Mouse (Mus musculus) lung, embryonic 14.5 days (tissue): ENCODE measurements at regions not wholly inside any gene's neighbourhood (a gene's known extent, or its start where the extent isn't known, plus 50 kb on each side); places are given as distances from the start of the nearest gene placed in this dataset.

Experiments used
- ATAC-seq: fragments of 200-750 bp; cut with Nextera tagmentation; 2 replicates; pipeline ENCODE4 v1.8.0; 2017; ENCODE audit warnings: mild to moderate bottlenecking, moderate TSS enrichment, moderate library complexity; ENCODE audit not compliant: insufficient read depth
- DNase-seq: peaks from one replicate; pipeline ENCODE4 v3.0.0-alpha.2; 2015
- H3K27ac ChIP-seq: fragments of 300-500 bp; sonication (generic); 2 replicates; pipeline ENCODE4 v1.5.1; 2014; ENCODE audit warnings: low read depth, mild to moderate bottlenecking, moderate library complexity
- H3K27me3 ChIP-seq: fragments of 300-500 bp; sonication (generic); 2 replicates; pipeline ENCODE4 v1.6.1; 2014; ENCODE audit warnings: low read length, control low read depth; ENCODE audit not compliant: insufficient read depth
- H3K36me3 ChIP-seq: fragments of 300-500 bp; sonication (generic); 2 replicates; pipeline ENCODE4 v1.6.1; 2014; ENCODE audit warnings: control low read depth; ENCODE audit not compliant: insufficient read depth
- H3K4me1 ChIP-seq: fragments of 300-500 bp; sonication (generic); 2 replicates; pipeline ENCODE4 v1.6.1; 2014; ENCODE audit warnings: antibody characterized with exemption, control low read depth; ENCODE audit not compliant: insufficient read depth
- H3K4me2 ChIP-seq: fragments of 300-500 bp; sonication (generic); 2 replicates; pipeline ENCODE4 v1.6.1; 2014; ENCODE audit warnings: mild to moderate bottlenecking
- H3K4me3 ChIP-seq: fragments of 300-500 bp; sonication (generic); 2 replicates; pipeline ENCODE4 v1.5.1; 2014; ENCODE audit warnings: low read depth, low read length
- H3K9ac ChIP-seq: fragments of 300-500 bp; sonication (generic); 2 replicates; pipeline ENCODE4 v1.6.1; 2014
- H3K9me3 ChIP-seq: fragments of 300-500 bp; sonication (generic); 2 replicates; pipeline ENCODE4 v1.6.1; 2016; ENCODE audit warnings: low read depth, low read length, control low read depth
- CTCF ChIP-seq: IDR thresholded peaks from 2 replicates; pipeline ENCODE4 v1.5.1; 2016; ENCODE audit warnings: antibody characterized with exemption, low read depth
- WGBS: fragments of 180-500 bp; shearing (Covaris S2); extraction: QIAGEN DNeasy Blood & Tissue Kit; methylation state at CpG from one replicate; pipeline ENCODE4 v1.1.7; 2014; 5-methylcytosine and 5-hydroxymethylcytosine counted together

- Histone ChIP-seq H3K9ac (no peak overlapping the region), H3K4me2 (no peak overlapping the region), H3K27ac (no peak overlapping the region), H3K27me3 (no peaks in the 10 kb centered on the region), H3K4me3 (no peak overlapping the region), H3K9me3 (no peaks in the 10 kb centered on the region), H3K36me3 (no peaks in the 10 kb centered on the region), H3K4me1 (no peaks in the 10 kb centered on the region)
- TF ChIP-seq CTCF, result no peak
- ATAC-seq (no peak), DNase-seq (no peak)
- WGBS, result 62% methylated on average over 8 of the region's 8 CpGs
Measured at GRCm38 (mm10) chr5:133601241-133601739, 498.2 kb upstream of the Castor2 start.

DNA sequence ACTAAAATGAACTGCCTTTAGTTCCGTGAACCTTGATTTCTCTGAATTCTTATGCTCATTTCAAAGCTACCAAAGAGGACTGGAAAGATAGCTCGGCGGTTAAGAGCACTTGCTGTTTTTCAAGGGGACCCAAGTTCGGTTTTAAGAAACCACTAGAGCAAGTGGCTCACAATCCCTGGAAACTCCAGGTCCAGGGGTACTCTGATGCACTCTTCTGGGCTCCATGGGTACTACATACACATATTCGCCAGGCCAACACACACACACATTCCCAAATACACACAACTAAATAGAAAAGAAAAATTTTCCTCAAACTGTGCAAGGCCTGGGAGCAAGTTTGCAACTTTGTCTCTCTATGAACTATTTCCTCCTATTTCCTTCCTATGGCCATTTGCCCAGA is 498.9 kb upstream of the Castor2 start:
- H3K4me3 ChIP-seq, result no peak overlapping the region
- DNase-seq (peak; percentile 34), ATAC-seq (no peak)
- H3K9ac ChIP-seq, result no peak overlapping the region
- H3K4me1 ChIP-seq, result no peaks in the 10 kb centered on the region
- 52% methylated on average over 5 of the region's 5 CpGs for WGBS
- no peaks in the 10 kb centered on the region for H3K27me3 ChIP-seq
- H3K4me2 ChIP-seq, result no peak overlapping the region
- TF ChIP-seq CTCF, result peak; percentile 56
- no peak overlapping the region for H3K27ac ChIP-seq
- H3K36me3 ChIP-seq, result no peaks in the 10 kb centered on the region
- H3K9me3 ChIP-seq, result no peaks in the 10 kb centered on the region

DNA sequence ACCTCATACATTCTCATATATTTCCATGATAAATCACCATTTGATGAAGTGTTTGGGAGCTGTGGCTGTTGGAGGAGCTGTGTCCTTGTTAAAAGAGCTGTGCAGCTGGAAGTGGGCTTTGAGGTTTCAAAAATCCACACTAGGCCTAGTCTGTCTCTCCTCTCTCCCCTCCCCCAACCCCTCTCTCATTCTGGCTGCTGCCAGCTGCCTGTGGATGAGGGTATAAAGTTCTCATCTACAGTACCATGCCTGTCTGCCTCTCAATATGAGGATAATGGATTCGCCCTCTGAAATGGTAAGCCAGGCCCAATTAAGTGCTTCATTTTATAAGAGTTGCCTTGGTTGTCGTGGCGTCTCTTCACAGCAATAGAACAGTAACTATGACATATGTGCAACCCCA is 501.4 kb upstream of the Castor2 start:
- Histone ChIP-seq H3K4me3 (no peak overlapping the region), H3K9ac (no peak overlapping the region), H3K4me2 (no peak overlapping the region), H3K36me3 (no peaks in the 10 kb centered on the region), H3K27me3 (no peaks in the 10 kb centered on the region), H3K9me3 (no peaks in the 10 kb centered on the region), H3K27ac (no peak overlapping the region), H3K4me1 (no peaks in the 10 kb centered on the region)
- TF ChIP-seq CTCF, result no peak
- no peak for ATAC-seq
- DNase-seq, result no peak
- WGBS, result 87% methylated on average over 3 of the region's 3 CpGs

- no peaks in the 10 kb centered on the region for H3K9me3 ChIP-seq
- no peak for ATAC-seq
- H3K4me2 ChIP-seq, result no peak overlapping the region
- no peak overlapping the region for H3K9ac ChIP-seq
- H3K4me3 ChIP-seq, result no peak overlapping the region
- H3K36me3 ChIP-seq, result no peaks in the 10 kb centered on the region
- no peaks in the 10 kb centered on the region for H3K27me3 ChIP-seq
- no peak for TF ChIP-seq CTCF
- H3K27ac ChIP-seq, result no peak overlapping the region
- DNase-seq, result no peak
- H3K4me1 ChIP-seq, result no peaks in the 10 kb centered on the region
Measured at GRCm38 (mm10) chr5:133586492-133586891, 513.0 kb upstream of the Castor2 start.

DNA sequence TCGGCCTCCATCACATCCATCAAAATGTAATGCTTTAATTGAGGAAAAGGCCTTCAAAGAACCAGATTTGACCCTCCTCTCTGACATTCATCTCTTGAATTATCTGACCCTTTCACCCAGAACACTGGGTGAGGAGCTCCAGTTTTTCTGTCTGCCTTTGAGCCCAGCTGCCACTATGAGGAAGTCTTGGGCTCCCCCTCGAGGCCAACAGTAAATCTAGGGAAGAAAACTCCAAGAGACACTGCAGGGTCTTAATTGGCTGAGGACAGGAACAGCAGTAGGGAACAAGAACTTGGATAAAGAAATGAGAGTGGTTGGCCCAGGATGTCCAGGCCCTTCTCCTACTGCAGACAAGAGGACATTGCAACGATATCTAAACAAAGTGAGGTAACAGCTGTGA is 514.3 kb upstream of the Castor2 start:
- Histone ChIP-seq H3K36me3 (no peaks in the 10 kb centered on the region), H3K4me1 (no peaks in the 10 kb centered on the region), H3K27me3 (no peaks in the 10 kb centered on the region), H3K4me2 (no peak overlapping the region), H3K27ac (no peak overlapping the region), H3K4me3 (no peak overlapping the region), H3K9me3 (no peaks in the 10 kb centered on the region), H3K9ac (no peak overlapping the region)
- peak; percentile 79 for DNase-seq
- no peak for ATAC-seq
- 22% methylated on average over 3 of the region's 3 CpGs for WGBS
- TF ChIP-seq CTCF, result peak; percentile 72

GRCm38 (mm10) chr5:133576595-133576994 is 522.9 kb upstream of the Castor2 start:
- TF ChIP-seq CTCF, result no peak
- WGBS, result 48% methylated on average over 6 of the region's 6 CpGs
- H3K4me2 ChIP-seq, result no peak overlapping the region
- H3K9ac ChIP-seq, result no peak overlapping the region
- no peak overlapping the region for H3K4me3 ChIP-seq
- DNase-seq (no peak), ATAC-seq (no peak)
- H3K9me3 ChIP-seq, result no peaks in the 10 kb centered on the region
- H3K27me3 ChIP-seq, result no peaks in the 10 kb centered on the region
- no peak overlapping the region for H3K27ac ChIP-seq
- H3K36me3 ChIP-seq, result no peaks in the 10 kb centered on the region
- H3K4me1 ChIP-seq, result no peaks in the 10 kb centered on the region

DNA sequence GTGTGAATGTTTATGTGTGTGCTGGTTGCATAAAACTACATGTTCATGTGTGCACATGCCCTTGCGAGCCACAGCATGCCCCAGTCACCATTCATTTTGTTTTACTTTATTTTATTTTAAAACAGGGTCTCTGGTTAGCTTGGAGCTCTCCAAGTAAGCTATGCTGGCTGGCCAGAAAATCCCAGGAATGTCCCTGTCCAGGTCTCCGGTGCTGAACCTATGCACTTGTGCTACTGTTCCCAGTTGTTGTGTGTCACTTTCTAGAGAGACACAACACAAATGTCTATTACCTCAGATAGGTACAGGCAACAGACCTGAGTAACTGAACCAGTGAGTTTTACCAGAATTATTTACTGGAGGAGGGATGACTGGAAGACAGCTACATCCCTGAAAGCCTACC is 530.4 kb upstream of the Castor2 start:
- DNase-seq (peak; percentile 72), ATAC-seq (no peak)
- Histone ChIP-seq H3K9ac (no peak overlapping the region), H3K27me3 (no peaks in the 10 kb centered on the region), H3K27ac (no peak overlapping the region), H3K36me3 (no peaks in the 10 kb centered on the region), H3K4me2 (no peak overlapping the region), H3K4me3 (no peak overlapping the region), H3K9me3 (no peaks in the 10 kb centered on the region), H3K4me1 (no peaks in the 10 kb centered on the region)
- no peak for TF ChIP-seq CTCF
- 80% methylated on average over 2 of the region's 2 CpGs for WGBS

- 75% methylated on average over 4 of the region's 4 CpGs for WGBS
- no peak for TF ChIP-seq CTCF
- Histone ChIP-seq H3K9ac (no peak overlapping the region), H3K9me3 (no peaks in the 10 kb centered on the region), H3K4me1 (no peaks in the 10 kb centered on the region), H3K27ac (no peak overlapping the region), H3K4me3 (no peak overlapping the region), H3K4me2 (no peak overlapping the region), H3K27me3 (no peaks in the 10 kb centered on the region), H3K36me3 (no peaks in the 10 kb centered on the region)
- ATAC-seq (no peak), DNase-seq (no peak)
Measured at GRCm38 (mm10) chr5:133566506-133566905, 533.0 kb upstream of the Castor2 start.
